Mouse (Mus musculus): ENCODE measurements at regions not wholly inside any gene's neighbourhood (a gene's known extent, or its start where the extent isn't known, plus 50 kb on each side); places are given as distances from the start of the nearest gene placed in this dataset.

DNA sequence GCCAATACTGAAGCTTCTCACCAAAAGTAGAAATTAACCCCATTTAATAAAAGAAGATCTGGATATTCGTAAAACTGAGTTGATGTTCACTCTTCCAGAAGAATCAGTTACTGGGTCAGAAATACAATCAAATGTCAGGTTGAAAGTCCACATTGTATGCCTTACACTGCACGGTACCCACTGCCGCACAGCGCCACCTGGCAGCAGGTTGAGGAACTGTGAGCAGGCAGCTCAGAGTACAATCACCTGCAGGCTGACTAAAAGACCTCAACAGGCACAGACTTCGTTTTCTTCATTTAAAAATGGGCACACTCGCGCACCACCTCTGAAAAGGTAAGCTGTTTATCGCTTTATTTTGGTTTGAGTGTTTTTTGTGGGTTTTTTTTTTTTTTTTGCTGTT lies 341.8 kb upstream of the Mms22l start:
- DNase-seq (ENCODE audit: low spot score), result peak; percentile 53

DNA sequence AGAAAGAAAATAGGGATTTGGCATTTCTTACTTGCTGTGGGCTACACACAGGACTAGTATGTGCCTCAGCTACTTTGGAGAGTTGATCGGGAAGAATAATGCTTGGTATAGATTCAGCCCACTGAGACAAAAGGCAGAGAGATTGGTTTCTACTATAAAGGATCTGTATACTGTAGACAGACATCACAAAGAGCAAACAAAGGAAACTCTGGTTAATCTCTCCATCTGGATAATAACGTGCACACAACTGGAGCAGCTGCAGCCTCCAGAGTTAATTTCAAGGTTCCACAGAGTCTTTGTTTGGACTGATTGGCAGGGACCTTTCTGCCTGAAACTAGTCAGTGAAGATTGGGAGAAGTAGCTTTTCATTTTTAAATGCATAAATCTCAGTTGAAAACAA lies 322.5 kb upstream of the Mms22l start:
- no peak for DNase-seq (ENCODE audit: low spot score)

- no peak for DNase-seq (ENCODE audit: low spot score)
Observed at GRCm38 (mm10) chr4:24213262-24214036, 282.8 kb upstream of the Mms22l start.

DNA sequence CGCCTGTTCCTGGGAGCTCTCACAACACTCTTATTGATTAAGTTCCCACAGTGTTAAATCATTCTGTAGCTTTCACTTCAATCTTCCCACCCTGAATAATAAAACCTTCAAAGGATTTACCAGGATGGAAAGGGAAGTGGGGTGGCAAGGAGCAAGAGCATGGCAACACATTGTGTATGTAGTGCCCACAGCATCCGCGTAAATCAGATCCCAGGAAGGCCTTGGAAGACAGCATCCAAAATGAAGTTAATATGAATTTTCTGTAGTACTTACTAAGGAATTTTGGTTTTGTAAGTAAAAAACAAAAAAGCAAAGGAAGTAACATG lies 282.3 kb upstream of the Mms22l start:
- DNase-seq (ENCODE audit: low spot score), result no peak

DNA sequence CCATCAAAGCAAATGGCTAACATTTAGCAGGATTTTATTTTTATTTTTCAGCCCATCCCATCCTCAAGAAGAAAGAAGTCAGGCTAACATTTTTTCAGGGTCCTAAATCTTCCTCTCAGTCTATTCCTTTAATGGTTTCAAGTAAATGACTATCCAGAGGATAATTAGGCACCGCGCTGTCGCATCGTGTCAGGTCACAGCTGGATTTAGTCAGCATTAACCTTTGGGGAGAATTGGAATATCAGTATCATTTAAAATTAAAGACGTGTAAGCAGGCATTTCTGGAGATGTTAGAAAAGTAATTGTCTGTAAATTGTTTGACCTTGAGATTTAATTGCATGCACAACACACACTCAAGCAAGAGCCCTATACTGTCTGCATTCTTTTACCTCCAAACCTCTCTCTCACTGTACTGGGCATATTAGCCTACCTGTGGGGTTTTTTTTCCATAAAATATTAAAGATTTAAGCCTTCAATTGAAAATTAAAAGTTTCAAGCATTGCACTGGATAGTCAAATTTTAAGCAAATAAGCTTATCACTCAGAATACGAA lies 277.8 kb upstream of the Mms22l start:
- DNase-seq (ENCODE audit: low spot score), result no peak

DNA sequence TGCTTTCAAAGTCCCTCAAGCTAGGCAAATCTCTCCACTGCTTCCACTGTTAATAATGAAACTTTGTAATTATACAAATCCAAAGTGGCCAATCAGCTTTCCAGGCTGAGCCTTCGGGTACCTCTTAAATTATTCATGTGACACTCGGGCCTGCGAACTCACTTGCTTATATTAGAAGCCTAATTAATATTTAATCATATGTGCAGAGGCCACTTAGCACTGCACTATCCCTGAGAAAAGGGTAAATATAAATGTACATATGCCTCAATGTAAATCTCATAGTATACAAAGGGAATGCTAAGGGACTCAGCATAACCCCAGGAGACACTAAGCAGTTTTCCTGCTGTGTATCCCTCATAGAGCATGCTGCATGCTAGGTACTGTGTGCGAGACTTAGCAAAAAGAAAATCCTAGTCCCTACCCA lies 277.2 kb upstream of the Mms22l start:
- no peak for DNase-seq (ENCODE audit: low spot score)

- no peak for DNase-seq (ENCODE audit: low spot score)
Observed at GRCm38 (mm10) chr4:24219583-24219982, 276.7 kb upstream of the Mms22l start.

DNA sequence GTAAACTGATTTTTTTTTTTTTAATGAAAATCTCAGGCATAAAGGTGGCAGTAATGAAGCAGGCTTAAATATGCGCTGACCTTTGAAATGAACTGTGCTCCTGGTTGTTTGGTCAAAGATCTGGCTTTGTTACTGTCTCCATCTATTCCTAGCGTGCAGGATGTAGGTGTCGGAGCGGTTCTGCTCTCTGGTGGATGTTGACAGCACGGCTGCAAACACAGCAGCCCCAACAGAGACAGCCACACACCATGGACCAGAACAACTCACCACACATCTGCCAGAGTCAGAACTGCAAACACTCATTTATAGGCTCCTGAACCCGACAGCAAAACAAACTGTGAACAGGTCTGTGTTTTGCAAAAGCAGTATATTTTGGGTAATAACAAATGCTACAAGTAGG lies 251.1 kb upstream of the Mms22l start:
- no peak for DNase-seq (ENCODE audit: low spot score)

GRCm38 (mm10) chr4:24248142-24249054 lies 247.9 kb upstream of the Mms22l start:
- DNase-seq (ENCODE audit: low spot score), result no peak

DNA sequence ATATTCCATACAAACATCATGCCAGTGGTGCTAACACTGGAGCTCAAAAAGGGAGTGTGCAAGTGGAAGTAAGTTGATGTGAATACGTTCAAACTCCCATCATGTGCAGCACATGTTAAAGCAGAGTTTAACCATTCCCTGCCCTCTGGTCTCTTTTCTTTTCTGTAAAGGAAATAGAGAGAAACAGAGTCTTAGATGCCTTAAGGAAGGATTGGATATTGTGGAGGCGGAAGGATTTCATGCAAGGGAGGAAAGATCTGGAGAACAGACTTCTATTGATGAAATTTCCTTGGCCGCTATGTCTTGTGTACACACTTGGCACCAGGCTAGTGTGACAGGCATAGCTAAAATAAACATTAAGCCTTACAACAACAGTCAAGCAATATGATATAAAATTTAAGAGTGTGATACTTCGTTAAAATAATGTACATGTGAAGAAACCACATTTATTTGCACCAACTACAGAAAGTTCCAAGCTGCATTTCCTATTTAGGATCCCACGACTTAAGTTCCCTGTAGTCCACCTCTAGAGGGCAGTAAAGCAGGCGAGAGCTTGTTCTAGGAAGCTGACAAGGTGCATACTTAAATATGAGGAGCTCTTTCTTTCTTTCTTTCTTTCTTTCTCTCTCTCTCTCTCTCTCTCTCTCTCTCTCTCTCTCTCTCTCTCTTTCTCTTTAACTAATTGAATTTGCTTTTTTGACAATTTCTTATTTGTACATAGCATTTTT lies 246.8 kb upstream of the Mms22l start:
- DNase-seq (ENCODE audit: low spot score), result no peak

GRCm38 (mm10) chr4:24278154-24278553 lies 218.1 kb upstream of the Mms22l start:
- no peak for DNase-seq (ENCODE audit: low spot score)
